Mouse (Mus musculus): ENCODE data around the gene Smarca4. TPM values are rescaled to one million over a fixed set of nuclear protein-coding genes. Genes with fewer than 3 reads are reported as not detected.
A peak's percentile ranks its signal among the peaks of the same experiment; 100 is the strongest.
"Not testable (repeated sequence)": the region's sequence is repeated elsewhere in the genome, so short reads cannot be mapped to it uniquely, and the experiment has no call there.

The Smarca4 gene
- polyA plus RNA-seq, 1 experiment from 2014 or later, result 120 TPM

GRCm38 (mm10) chr9:21589538-21589937 lies 26.4 kb upstream of the Smarca4 start:
- no peak overlapping the region for H3K27ac ChIP-seq
- H3K4me3 ChIP-seq (replicated peaks), result no peak overlapping the region
- no peak for ATAC-seq (ENCODE audit: insufficient number of reproducible peaks, insufficient read depth, low FRiP score, low TSS enrichment, low read depth)
- WGBS, result 93% methylated on average over 5 of the region's 5 CpGs
- H3K4me2 ChIP-seq, result no peak overlapping the region
- H3K9me3 ChIP-seq, result no peaks in the 10 kb centered on the region
- H3K9ac ChIP-seq (replicated peaks), result no peak overlapping the region
- H3K4me1 ChIP-seq (replicated peaks), result peaks cover 20% of the 10 kb centered on the region
- peaks cover 68% of the 10 kb centered on the region for H3K36me3 ChIP-seq
- H3K27me3 ChIP-seq, result no peaks in the 10 kb centered on the region

DNA sequence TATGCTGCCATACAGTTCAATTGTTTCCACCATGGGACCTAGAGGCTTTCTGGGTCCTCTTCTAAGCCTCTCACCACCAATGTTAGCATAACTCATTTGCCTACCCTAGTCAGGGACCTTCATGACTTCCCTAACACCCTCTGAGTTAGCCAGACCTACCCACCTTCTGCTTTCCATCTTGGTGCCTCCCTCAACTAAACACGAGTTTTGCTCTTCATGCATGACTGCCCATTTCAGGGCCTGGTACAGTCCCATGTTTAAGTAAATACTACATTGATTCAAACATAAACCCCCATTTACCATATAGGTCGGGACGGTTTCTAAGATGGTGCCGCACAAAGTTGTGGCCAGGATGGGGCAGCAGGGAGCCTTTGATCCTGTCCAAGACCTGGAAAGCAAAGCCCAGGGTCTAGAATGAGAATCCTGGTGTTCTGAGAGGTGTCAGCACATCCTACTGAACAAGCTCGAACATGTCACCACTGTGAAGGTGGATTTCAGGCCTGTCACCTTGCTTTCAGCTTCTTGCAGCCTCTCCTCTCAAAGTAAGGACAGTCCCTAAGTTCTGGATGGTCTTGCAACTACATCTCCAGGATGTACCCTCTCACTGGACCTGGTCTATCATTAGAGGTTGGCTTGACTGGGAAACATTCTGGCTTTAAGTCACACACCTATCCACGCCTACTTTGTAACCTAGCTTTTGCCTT lies 24.7 kb upstream of the Smarca4 start:
- WGBS, result 87% methylated on average over 6 of the region's 6 CpGs

GRCm38 (mm10) chr9:21591831-21592702 lies 23.9 kb upstream of the Smarca4 start:
- Histone ChIP-seq H3K27ac (peak overlapping the region; percentile 64; the same call in 1 of the 2 replicates), H3K36me3 (peaks cover 57% of the 10 kb centered on the region), H3K27me3 (no peaks in the 10 kb centered on the region), H3K4me2 (peak overlapping the region; percentile 95), H3K4me1 (replicated peaks) (peaks cover 20% of the 10 kb centered on the region), H3K9me3 (no peaks in the 10 kb centered on the region), H3K4me3 (replicated peaks) (peak overlapping the region; percentile 97), H3K9ac (replicated peaks) (peak overlapping the region; percentile 93)
- peak; percentile 58 for ATAC-seq (ENCODE audit: insufficient number of reproducible peaks, insufficient read depth, low FRiP score, low TSS enrichment, low read depth)
- WGBS, result 24% methylated on average over 17 of the region's 17 CpGs

More for the DNA sequence above, 24.7 kb upstream of the Smarca4 start:
- no peaks in the 10 kb centered on the region for H3K27me3 ChIP-seq
- no peaks in the 10 kb centered on the region for H3K9me3 ChIP-seq
- H3K4me3 ChIP-seq (replicated peaks), result peak overlapping the region; percentile 97; the same call in 1 of the 2 replicates
- no peak overlapping the region; the same call in 1 of the 2 replicates for H3K9ac ChIP-seq (replicated peaks)
- H3K27ac ChIP-seq, result no peak overlapping the region
- peaks cover 20% of the 10 kb centered on the region for H3K4me1 ChIP-seq (replicated peaks)
- peaks cover 64% of the 10 kb centered on the region for H3K36me3 ChIP-seq
- H3K4me2 ChIP-seq, result peak overlapping the region; percentile 95
- no peak for ATAC-seq (ENCODE audit: insufficient number of reproducible peaks, insufficient read depth, low FRiP score, low TSS enrichment, low read depth)

- peaks cover 20% of the 10 kb centered on the region for H3K4me1 ChIP-seq (replicated peaks)
- peak within 1 kb of the TSS; percentile 97 for H3K4me3 ChIP-seq (replicated peaks)
- WGBS, result under 1% methylated on average over 30 of the region's 30 CpGs
- peak within 1 kb of the TSS; percentile 95 for H3K4me2 ChIP-seq
- ATAC-seq (ENCODE audit: insufficient number of reproducible peaks, insufficient read depth, low FRiP score, low TSS enrichment, low read depth), result peak; percentile 92
- peak within 1 kb of the TSS; percentile 83 for H3K27ac ChIP-seq
- no peaks in the 10 kb centered on the region for H3K9me3 ChIP-seq
- no peaks in the 10 kb centered on the region for H3K27me3 ChIP-seq
- H3K36me3 ChIP-seq, result peaks cover 51% of the 10 kb centered on the region
- peak within 1 kb of the TSS; percentile 93 for H3K9ac ChIP-seq (replicated peaks)
These were observed 23.3 kb upstream of the Smarca4 start, which contains the start of the genes Timm29 and Yipf2 for GRCm38 (mm10) chr9:21592703-21593121. Timm29 (plus strand) TSS chr9:21592722. Yipf2 (minus strand) TSS chr9:21592828.

- Histone ChIP-seq H3K27ac (peak overlapping the region; percentile 83), H3K4me2 (peak overlapping the region; percentile 95), H3K4me3 (replicated peaks) (peak overlapping the region; percentile 97), H3K36me3 (peaks cover 46% of the 10 kb centered on the region), H3K4me1 (replicated peaks) (peaks cover 20% of the 10 kb centered on the region), H3K27me3 (no peaks in the 10 kb centered on the region), H3K9me3 (no peaks in the 10 kb centered on the region), H3K9ac (replicated peaks) (peak overlapping the region; percentile 93)
- WGBS, result 2% methylated on average over 69 of the region's 69 CpGs
- peak; percentile 37; the same call in 1 of the 2 replicates for ATAC-seq (ENCODE audit: insufficient number of reproducible peaks, insufficient read depth, low FRiP score, low TSS enrichment, low read depth)
These were observed 22.7 kb upstream of the Smarca4 start for GRCm38 (mm10) chr9:21593122-21593721.

DNA sequence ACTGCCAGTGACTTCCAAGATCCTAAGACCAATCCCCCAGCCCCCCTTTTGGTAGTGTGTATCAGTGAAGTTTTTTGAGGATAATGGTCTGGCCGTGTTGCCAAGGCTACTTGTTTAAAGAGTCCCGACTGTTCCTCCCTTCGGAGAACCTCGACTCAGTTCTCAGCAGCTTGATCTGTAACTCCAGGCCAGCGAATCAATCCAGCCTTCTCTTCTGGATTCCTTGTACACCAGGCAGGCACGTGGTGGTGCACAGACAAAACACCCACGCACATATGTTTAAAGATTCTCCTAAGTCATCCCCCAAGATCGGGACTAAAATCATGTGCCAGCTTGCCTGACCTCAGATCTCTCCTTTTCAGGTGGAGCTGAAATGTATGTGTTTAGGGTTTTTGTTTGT lies 21.6 kb upstream of the Smarca4 start:
- H3K9ac ChIP-seq (replicated peaks); H3K27ac ChIP-seq; H3K9me3 ChIP-seq; ATAC-seq (ENCODE audit: insufficient number of reproducible peaks, insufficient read depth, low FRiP score, low TSS enrichment, low read depth); H3K27me3 ChIP-seq: not testable (repeated sequence)
- Histone ChIP-seq H3K4me2 (peak overlapping the region; percentile 95), H3K4me3 (replicated peaks) (peak overlapping the region; percentile 97; the same call in 1 of the 2 replicates), H3K36me3 (peaks cover 35% of the 10 kb centered on the region), H3K4me1 (replicated peaks) (peaks cover 20% of the 10 kb centered on the region)
- WGBS, result 91% methylated on average over 8 of the region's 8 CpGs

GRCm38 (mm10) chr9:21594838-21595237 lies 21.1 kb upstream of the Smarca4 start:
- Histone ChIP-seq H3K9ac (replicated peaks) (no peak overlapping the region), H3K4me3 (replicated peaks) (no peak overlapping the region), H3K4me1 (replicated peaks) (peaks cover 20% of the 10 kb centered on the region), H3K9me3 (no peaks in the 10 kb centered on the region), H3K4me2 (no peak overlapping the region), H3K27ac (no peak overlapping the region), H3K27me3 (no peaks in the 10 kb centered on the region), H3K36me3 (peaks cover 30% of the 10 kb centered on the region)
- WGBS, result 87% methylated on average over 2 of the region's 2 CpGs
- no peak for ATAC-seq (ENCODE audit: insufficient number of reproducible peaks, insufficient read depth, low FRiP score, low TSS enrichment, low read depth)

- Histone ChIP-seq H3K27ac (no peak overlapping the region), H3K4me1 (replicated peaks) (peaks cover 11% of the 10 kb centered on the region), H3K9ac (replicated peaks) (no peak overlapping the region), H3K4me3 (replicated peaks) (no peak overlapping the region), H3K27me3 (no peaks in the 10 kb centered on the region), H3K4me2 (no peak overlapping the region), H3K36me3 (peaks cover 15% of the 10 kb centered on the region), H3K9me3 (no peaks in the 10 kb centered on the region)
- 33% methylated on average over 2 of the region's 2 CpGs for WGBS
- no peak for ATAC-seq (ENCODE audit: insufficient number of reproducible peaks, insufficient read depth, low FRiP score, low TSS enrichment, low read depth)
These were observed 17.8 kb upstream of the Smarca4 start for GRCm38 (mm10) chr9:21598198-21598597.

- no peaks in the 10 kb centered on the region for H3K4me1 ChIP-seq (replicated peaks)
- WGBS, result 80% methylated on average over 3 of the region's 3 CpGs
- H3K9ac ChIP-seq (replicated peaks), result no peak overlapping the region
- H3K36me3 ChIP-seq, result peaks cover 12% of the 10 kb centered on the region
- no peak overlapping the region for H3K4me2 ChIP-seq
- ATAC-seq (ENCODE audit: insufficient number of reproducible peaks, insufficient read depth, low FRiP score, low TSS enrichment, low read depth), result no peak
- H3K27ac ChIP-seq, result no peak overlapping the region
- H3K27me3 ChIP-seq, result no peaks in the 10 kb centered on the region
- H3K4me3 ChIP-seq (replicated peaks), result no peak overlapping the region
- H3K9me3 ChIP-seq, result no peaks in the 10 kb centered on the region
These were observed 15.8 kb upstream of the Smarca4 start for GRCm38 (mm10) chr9:21600186-21600585.

DNA sequence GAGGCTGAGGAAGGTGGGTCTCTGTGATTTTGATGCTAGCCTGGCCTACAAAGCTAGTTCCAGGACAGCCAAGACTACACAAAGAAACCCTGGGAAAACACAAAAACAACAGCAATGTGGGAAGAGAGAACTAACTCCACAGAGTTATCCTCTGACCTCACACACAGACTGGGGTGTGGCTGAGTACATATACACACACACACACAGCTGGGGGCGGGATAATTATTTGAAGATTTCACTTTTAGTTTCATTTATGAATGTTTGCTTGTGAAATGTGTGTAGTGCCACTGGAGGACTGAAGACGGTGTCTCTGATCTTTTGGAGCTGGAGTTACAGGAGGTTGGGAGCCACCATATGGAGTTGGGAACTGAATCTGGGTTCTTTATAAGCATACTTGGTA lies 14.9 kb upstream of the Smarca4 start:
- Histone ChIP-seq H3K4me1 (replicated peaks) (no peaks in the 10 kb centered on the region), H3K4me2 (no peak overlapping the region), H3K9ac (replicated peaks) (no peak overlapping the region), H3K4me3 (replicated peaks) (no peak overlapping the region), H3K36me3 (peaks cover 3% of the 10 kb centered on the region), H3K27ac (no peak overlapping the region), H3K27me3 (no peaks in the 10 kb centered on the region), H3K9me3 (no peaks in the 10 kb centered on the region)
- ATAC-seq (ENCODE audit: insufficient number of reproducible peaks, insufficient read depth, low FRiP score, low TSS enrichment, low read depth), result no peak
- WGBS, result 84% methylated on average over 2 of the region's 2 CpGs
